Mouse (Mus musculus) CD8-positive naive resting alpha-beta T cell, adult 57 days (primary cell): Measurements from ENCODE around the gene Tti1. TPM values are rescaled to one million over a fixed set of nuclear protein-coding genes. Genes with fewer than 3 reads are reported as not detected.

Experiments
- total RNA-seq: library from RNA; stranded (reverse); gene quantifications from one replicate; pipeline ENCODE4 v1.2.4, GENCODE M21; 2023

Gene Tti1
- 27.2 TPM for total RNA-seq

GRCm38 (mm10) chr2:158028354-158028863 is at the start of gene Tti1, which contains the start of gene Rprd1b:
TSS of gene Tti1 (minus strand) at chr2:158028433.
TSS of gene Rprd1b (plus strand) at chr2:158028497.

Other genes with a start within 250 kb of the Tti1 start
- gene Vstm2l, start 113.8 kb downstream of the Tti1 start, total RNA-seq, result not detected
- 27.9 TPM for gene Rprd1b, start 64 bp upstream of the Tti1 start, total RNA-seq
- 2.8 TPM for gene Tgm2, start 118.0 kb upstream of the Tti1 start, total RNA-seq
- gene D630003M21Rik, start 200.8 kb upstream of the Tti1 start, total RNA-seq, result not detected
- not detected for gene Bpi, start 229.7 kb upstream of the Tti1 start, total RNA-seq